Mouse (Mus musculus) intestine, postnatal 0 days (tissue): ENCODE results near the gene Ube2t. TPM values are rescaled to one million over a fixed set of nuclear protein-coding genes. Genes with fewer than 3 reads are reported as not detected.
A peak's percentile ranks its signal among the peaks of the same experiment; 100 is the strongest.

Experiments used
- ATAC-seq: fragments of 200-750 bp; cut with Nextera tagmentation; 2 replicates; pipeline ENCODE4 v1.8.0; 2017; ENCODE audit warnings: mild to moderate bottlenecking, moderate TSS enrichment, moderate library complexity
- H3K27ac ChIP-seq: fragments of 300-500 bp; sonication (generic); 2 replicates; pipeline ENCODE4 v1.5.1; 2014; ENCODE audit warnings: mild to moderate bottlenecking, low read depth, low read length, moderate library complexity
- H3K27me3 ChIP-seq: fragments of 300-500 bp; sonication (generic); replicated peaks from 2 replicates; pipeline ENCODE4 v1.6.1; 2014; ENCODE audit warnings: low read length, mixed read lengths; ENCODE audit not compliant: control insufficient read depth, insufficient read depth
- H3K36me3 ChIP-seq: fragments of 300-500 bp; sonication (generic); 2 replicates; pipeline ENCODE4 v1.6.1; 2014; ENCODE audit warnings: mild to moderate bottlenecking, moderate library complexity; ENCODE audit not compliant: control insufficient read depth, insufficient read depth
- H3K4me1 ChIP-seq: fragments of 300-500 bp; sonication (generic); replicated peaks from 2 replicates; pipeline ENCODE4 v1.6.1; 2014; ENCODE audit warnings: antibody characterized with exemption, low read length, mixed read lengths; ENCODE audit not compliant: control insufficient read depth, insufficient read depth
- H3K4me2 ChIP-seq: fragments of 300-500 bp; sonication (generic); replicated peaks from 2 replicates; pipeline ENCODE4 v1.6.1; 2014; ENCODE audit warnings: low read depth, mild to moderate bottlenecking, moderate library complexity
- H3K4me3 ChIP-seq: fragments of 300-500 bp; sonication (generic); 2 replicates; pipeline ENCODE4 v1.5.1; 2014; ENCODE audit warnings: low read depth, low read length
- H3K9ac ChIP-seq: fragments of 300-500 bp; sonication (generic); 2 replicates; pipeline ENCODE4 v1.6.1; 2014; ENCODE audit warnings: mild to moderate bottlenecking, low read depth, low read length
- H3K9me3 ChIP-seq: fragments of 300-500 bp; sonication (generic); 2 replicates; pipeline ENCODE4 v1.6.1; 2016; ENCODE audit warnings: mixed run types; ENCODE audit not compliant: control insufficient read depth
- CTCF ChIP-seq: sonication (generic); IDR thresholded peaks from 2 replicates; pipeline ENCODE4 v1.5.1; 2016; ENCODE audit warnings: low read depth, mild to moderate bottlenecking, control low read depth, antibody characterized with exemption, moderate library complexity
- WGBS: fragments of 180-500 bp; shearing (Covaris S2); extraction: QIAGEN DNeasy Blood & Tissue Kit; methylation state at CpG from one replicate; pipeline ENCODE4 v1.1.7; 2014; 5-methylcytosine and 5-hydroxymethylcytosine counted together
- polyA plus RNA-seq: library from polyadenylated mRNA; unstranded; fragments of >200 nt; fragmentation: Nextera tagmentation; extraction: Ambion mirVana; gene quantifications from 2 replicates; pipeline ENCODE4 v1.2.1, GENCODE M21; 2015

Gene Ube2t
- polyA plus RNA-seq, 1 experiment from 2014 or later = 12.3 TPM

DNA sequence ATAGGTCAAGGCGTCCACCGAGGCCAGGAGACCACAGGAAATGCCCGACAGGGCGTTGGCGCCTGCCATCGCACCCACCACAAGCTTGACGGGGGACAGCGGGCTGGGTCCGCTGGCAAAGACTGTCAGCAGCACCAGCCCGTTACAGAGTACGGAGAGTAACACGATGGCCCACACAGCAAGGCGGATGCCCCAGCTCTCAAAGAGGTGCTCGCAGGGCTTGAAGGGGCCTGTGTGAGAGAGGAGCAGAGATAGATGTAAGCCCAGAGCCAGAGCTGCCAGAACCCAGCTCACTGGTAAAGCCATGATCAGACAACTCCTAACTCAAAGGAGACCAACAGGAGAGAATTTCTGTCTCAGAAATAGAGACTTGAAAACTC, 25.6 kb downstream of the Ube2t start:
- H3K27me3 ChIP-seq = no peaks in the 10 kb centered on the region; the same call in 1 of the 2 replicates
- WGBS = 19% methylated on average over 14 of the region's 14 CpGs
- H3K9ac ChIP-seq = peak overlapping the region; percentile 11; the same call in 1 of the 2 replicates
- no peak overlapping the region for H3K27ac ChIP-seq
- H3K4me3 ChIP-seq = peak overlapping the region; percentile 27
- H3K4me1 ChIP-seq = no peaks in the 10 kb centered on the region; the same call in 1 of the 2 replicates
- H3K36me3 ChIP-seq = no peaks in the 10 kb centered on the region
- H3K9me3 ChIP-seq = no peaks in the 10 kb centered on the region
- ATAC-seq = no peak
- TF ChIP-seq CTCF = no peak
- peak overlapping the region; percentile 68 for H3K4me2 ChIP-seq

- H3K9ac ChIP-seq = no peak overlapping the region
- no peak overlapping the region for H3K27ac ChIP-seq
- no peak for ATAC-seq
- H3K4me2 ChIP-seq = no peak overlapping the region
- TF ChIP-seq CTCF = peak; percentile 96
- H3K9me3 ChIP-seq = no peaks in the 10 kb centered on the region
- WGBS = 10% methylated on average over 7 of the region's 7 CpGs
- no peak overlapping the region for H3K4me3 ChIP-seq
- no peaks in the 10 kb centered on the region; the same call in 1 of the 2 replicates for H3K27me3 ChIP-seq
- no peaks in the 10 kb centered on the region; the same call in 1 of the 2 replicates for H3K4me1 ChIP-seq
- H3K36me3 ChIP-seq = no peaks in the 10 kb centered on the region
Measured at GRCm38 (mm10) chr1:134989372-134989771, 27.0 kb downstream of the Ube2t start.

GRCm38 (mm10) chr1:134992046-134992645, 29.8 kb downstream of the Ube2t start:
- TF ChIP-seq CTCF = no peak
- H3K4me3 ChIP-seq = no peak overlapping the region
- no peaks in the 10 kb centered on the region for H3K9me3 ChIP-seq
- no peak overlapping the region for H3K27ac ChIP-seq
- H3K9ac ChIP-seq = no peak overlapping the region
- H3K4me1 ChIP-seq = no peaks in the 10 kb centered on the region; the same call in 1 of the 2 replicates
- 40% methylated on average over 8 of the region's 8 CpGs for WGBS
- ATAC-seq = no peak
- no peak overlapping the region for H3K4me2 ChIP-seq
- no peaks in the 10 kb centered on the region; the same call in 1 of the 2 replicates for H3K27me3 ChIP-seq
- H3K36me3 ChIP-seq = no peaks in the 10 kb centered on the region

GRCm38 (mm10) chr1:134994739-134995138, 32.4 kb downstream of the Ube2t start:
- no peak overlapping the region for H3K9ac ChIP-seq
- no peak for TF ChIP-seq CTCF
- H3K4me1 ChIP-seq = no peaks in the 10 kb centered on the region
- H3K36me3 ChIP-seq = no peaks in the 10 kb centered on the region
- H3K4me2 ChIP-seq = no peak overlapping the region
- 82% methylated on average over 3 of the region's 3 CpGs for WGBS
- no peak for ATAC-seq
- no peak overlapping the region for H3K4me3 ChIP-seq
- H3K27ac ChIP-seq = no peak overlapping the region
- no peaks in the 10 kb centered on the region for H3K9me3 ChIP-seq
- no peaks in the 10 kb centered on the region; the same call in 1 of the 2 replicates for H3K27me3 ChIP-seq

DNA sequence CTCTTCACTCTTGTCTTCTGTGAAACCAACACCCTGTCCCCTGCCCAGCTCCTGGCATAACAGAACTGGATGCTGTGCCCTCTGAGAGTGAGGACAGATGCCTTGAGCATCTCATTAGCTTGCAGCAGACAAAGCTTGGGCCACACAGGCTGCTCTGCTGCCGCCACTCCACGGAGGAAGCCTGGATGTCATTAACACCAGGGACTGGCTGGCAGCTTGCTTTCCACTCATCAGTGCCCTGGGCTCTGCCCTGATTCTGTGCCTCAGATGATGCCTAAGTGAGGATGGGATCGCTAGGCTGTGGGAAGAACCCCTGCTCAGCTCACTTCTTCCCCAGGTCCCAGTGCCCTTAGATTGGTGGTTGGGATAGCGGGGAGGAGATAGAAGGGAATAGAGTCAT, 33.1 kb downstream of the Ube2t start:
- no peaks in the 10 kb centered on the region for H3K4me1 ChIP-seq
- H3K4me3 ChIP-seq = no peak overlapping the region
- ATAC-seq = no peak
- H3K27ac ChIP-seq = no peak overlapping the region
- H3K9ac ChIP-seq = no peak overlapping the region
- H3K27me3 ChIP-seq = no peaks in the 10 kb centered on the region
- H3K9me3 ChIP-seq = no peaks in the 10 kb centered on the region
- H3K36me3 ChIP-seq = no peaks in the 10 kb centered on the region
- 86% methylated on average over 4 of the region's 4 CpGs for WGBS
- no peak overlapping the region for H3K4me2 ChIP-seq
- no peak for TF ChIP-seq CTCF

- Histone ChIP-seq H3K4me2 (no peak overlapping the region), H3K27me3 (no peaks in the 10 kb centered on the region), H3K4me1 (no peaks in the 10 kb centered on the region), H3K4me3 (no peak overlapping the region), H3K9me3 (no peaks in the 10 kb centered on the region), H3K27ac (no peak overlapping the region), H3K9ac (no peak overlapping the region), H3K36me3 (no peaks in the 10 kb centered on the region)
- WGBS = 0% methylated on average over 1 of the region's 1 CpGs
- no peak for TF ChIP-seq CTCF
- no peak for ATAC-seq
Measured at GRCm38 (mm10) chr1:134995954-134996353, 33.6 kb downstream of the Ube2t start.
